Mouse (Mus musculus) WW6 (cell line): ENCODE data around the gene Fkbp1a.

Source experiments
- DNase-seq: peaks from one replicate; pipeline ENCODE4 v3.0.0-alpha.2; 2013; ENCODE audit warnings: low read depth, low spot score

Gene Fkbp1a

DNA sequence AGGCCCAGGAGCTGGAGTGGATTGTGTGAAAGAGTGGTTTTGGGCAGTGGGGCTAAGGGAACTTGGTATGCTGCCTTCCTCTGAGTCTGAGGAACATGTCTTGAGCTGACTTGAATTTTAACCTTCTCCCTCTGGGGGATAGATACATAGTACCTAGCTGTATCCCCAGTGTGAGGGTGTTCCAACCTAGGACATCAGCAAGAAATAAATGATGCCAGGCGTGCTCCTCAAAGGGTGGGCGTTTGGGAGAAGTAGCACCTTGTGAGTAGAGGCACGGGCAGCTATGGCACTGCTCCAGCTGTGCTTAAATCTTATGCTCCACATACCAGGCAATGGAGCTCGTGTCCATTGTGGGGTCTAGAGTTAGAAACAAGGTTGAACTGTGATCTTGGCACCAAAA, 4.3 kb downstream of the Fkbp1a start:
- no peak for DNase-seq

DNA sequence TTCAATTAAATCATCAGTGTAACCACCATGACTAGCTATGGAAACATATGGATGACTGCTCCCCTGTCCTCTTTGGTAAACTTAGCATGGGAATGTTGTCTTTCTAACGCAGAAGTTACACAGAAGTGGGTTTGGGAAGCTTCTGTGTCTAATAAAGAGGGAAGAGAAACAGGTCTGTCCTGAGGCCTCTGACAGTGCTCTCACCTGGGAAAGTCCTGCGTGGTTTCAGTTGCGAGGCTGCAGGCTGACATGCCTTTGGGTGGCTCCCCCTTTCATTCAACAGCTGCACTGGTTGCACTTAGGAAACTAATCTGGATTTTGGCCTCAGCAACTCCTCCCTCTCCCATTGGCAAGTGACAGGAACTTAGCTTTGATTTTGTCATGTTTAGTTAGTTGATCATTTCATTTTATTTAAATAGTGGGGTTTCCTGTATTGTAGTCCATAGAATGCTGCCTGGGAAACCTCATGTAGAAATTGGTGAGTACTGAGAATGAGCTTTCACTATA, 7.4 kb downstream of the Fkbp1a start:
- no peak for DNase-seq

DNA sequence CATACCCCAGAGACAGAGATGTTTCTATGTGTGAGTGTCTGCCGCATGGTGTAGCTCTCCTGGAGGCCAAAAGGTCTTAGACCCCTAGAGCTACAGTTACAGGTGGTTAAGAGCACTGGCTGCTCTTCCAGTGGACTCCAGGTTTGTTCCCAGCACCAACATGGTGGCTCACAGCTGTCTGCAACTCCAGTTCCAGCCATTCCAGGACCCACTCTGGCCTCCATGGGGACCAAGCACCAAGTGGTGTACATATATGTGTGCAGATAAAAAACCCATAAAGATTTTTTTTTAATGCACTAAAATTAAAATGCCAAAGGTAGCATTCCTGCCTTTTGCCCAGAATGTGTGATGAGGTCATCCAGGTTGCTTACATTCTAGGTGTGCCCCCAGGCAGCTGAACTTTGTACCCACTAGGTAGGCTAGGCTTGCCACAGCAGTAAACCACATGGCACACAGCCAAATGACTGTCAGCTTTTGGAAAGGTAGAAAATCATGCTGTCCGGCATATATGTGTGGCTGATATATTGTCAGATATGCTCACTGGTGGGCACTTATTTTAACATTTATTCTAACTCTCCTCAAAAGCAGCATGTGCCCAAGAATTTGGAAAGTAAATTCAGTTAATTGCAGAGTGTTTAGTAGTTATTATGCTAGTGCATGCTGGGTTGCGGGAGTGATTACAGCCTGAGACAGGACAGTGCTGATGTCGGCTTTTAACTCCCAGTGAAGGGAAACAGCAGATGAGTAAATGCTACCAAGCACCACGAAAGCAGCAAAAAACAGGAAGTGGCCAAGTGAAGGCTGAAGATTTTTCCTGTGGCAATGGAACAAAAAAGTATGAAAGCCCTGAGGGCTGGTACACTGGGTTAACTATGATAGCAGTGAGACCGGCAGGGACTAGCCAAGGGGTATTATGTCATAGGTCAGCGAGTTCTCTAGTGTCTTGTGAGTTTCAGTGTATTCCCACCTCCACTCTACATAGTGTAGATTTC, 20.9 kb downstream of the Fkbp1a start:
- no peak for DNase-seq

DNA sequence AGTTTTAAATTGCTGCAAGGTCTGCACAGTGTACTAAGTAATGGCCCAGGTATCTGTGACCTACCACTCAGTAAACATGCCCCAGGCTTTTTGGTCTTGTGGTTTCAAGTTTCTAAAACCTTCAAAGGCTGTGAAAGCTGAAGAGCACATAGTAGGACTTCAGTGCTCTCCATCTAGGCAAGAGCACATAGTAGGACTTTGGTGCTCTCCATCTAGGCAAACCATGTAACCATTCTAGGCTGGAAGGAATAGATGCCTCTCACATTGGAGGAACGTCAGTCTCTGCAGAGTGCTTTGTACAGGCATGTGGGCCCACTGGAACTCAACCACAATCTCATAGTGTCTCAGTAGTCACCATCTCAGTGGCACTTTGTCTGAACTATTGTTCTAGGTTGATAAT, 21.7 kb downstream of the Fkbp1a start:
- no peak for DNase-seq

DNA sequence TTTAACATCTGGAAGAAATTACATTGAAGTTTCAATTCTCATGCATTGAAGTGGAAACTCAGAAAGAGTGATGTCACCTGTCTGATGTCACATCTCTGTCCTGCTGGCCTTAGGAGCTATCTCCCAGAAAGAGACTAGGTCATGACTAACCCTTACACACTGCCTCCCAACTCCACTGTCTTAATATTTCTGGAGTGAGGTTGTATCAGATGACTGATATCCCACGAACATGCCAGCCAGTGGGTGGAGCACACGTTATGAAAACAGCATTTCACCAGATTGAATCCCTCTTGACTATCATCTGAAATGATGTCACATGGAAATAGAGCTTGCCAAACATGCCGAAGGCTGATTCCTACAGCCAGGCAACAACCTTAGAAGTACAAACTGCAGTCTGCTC, 22.7 kb downstream of the Fkbp1a start:
- no peak for DNase-seq

DNA sequence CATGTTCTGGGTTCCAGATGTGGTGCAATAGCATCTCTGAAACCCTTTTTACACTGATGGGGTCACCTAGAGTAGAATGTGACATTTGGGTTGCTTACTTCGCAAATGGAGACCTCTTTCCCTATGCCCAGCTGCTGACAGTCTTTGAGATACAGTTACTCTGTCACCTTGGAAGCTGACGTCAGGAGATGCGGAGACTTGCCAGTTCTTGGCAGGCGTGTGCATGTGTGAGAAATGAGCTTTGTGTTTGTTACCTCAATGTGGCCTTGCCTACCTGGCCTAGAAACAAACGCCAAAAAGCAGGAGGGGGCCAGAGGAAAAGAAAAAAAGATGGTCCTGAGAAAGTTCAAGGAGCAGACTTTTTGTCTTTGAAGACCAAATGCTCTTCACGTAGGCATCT, 24.6 kb downstream of the Fkbp1a start:
- DNase-seq = no peak

DNA sequence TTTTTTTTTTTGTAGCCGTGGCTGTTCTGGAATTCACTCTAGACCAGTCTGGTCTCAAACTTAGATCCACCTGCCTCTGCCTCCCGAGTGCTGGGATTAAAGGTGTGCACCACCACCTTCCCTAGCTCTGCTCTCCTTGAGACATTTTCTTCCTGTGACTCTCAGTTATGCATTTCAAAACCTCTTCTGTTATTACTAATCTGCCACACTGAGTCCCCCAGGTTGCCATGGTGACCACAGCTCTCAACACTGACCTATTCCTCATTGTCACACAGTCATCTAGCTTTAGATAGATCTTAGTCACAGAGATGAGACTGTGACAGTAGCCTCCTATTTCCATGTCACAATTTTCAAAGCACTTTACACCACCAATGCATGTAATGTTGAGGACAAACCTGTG, 27.2 kb downstream of the Fkbp1a start:
- no peak for DNase-seq

DNA sequence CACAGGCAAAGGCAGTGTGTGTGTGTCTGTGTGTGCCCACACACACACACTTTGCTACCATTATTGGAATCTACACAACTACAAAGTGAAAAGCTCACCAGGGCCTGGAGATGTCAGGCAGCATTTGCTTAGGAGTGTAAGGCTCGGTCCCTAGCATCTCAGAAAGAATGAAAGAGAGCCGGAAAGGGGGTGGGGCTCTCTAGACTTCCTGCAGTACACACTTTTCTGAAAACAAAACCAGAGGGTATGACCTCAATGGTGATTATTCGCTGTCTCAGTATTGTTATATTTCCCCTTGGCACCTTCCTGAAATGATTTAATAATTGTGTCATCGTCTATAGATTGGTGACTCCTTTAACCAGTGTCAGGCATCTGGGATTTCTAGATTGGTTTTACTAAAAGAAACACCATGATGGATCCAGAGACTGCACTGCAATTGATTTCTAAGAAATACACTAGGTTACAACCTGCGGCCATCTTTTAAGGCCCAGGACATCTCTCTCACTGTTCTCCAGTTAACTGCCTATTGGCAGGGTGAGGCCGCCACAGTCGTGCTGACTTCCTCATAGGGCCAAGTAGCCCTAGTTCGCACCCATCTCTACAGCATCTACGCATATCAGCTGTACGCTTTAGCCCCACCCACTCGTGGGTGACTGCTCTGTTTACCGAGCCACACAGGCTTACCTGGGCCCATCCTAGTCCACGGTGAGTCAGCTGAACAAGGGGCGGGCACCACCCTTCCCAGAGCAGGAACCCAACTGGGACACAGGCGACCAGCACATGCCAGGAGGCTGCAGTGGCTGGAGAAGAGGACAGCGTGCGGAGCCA, 29.8 kb downstream of the Fkbp1a start, which contains the start of gene Sdcbp2:
TSS of gene Sdcbp2 (plus strand) at position 750 of the 828 bp plus-strand sequence.
- DNase-seq = no peak

DNA sequence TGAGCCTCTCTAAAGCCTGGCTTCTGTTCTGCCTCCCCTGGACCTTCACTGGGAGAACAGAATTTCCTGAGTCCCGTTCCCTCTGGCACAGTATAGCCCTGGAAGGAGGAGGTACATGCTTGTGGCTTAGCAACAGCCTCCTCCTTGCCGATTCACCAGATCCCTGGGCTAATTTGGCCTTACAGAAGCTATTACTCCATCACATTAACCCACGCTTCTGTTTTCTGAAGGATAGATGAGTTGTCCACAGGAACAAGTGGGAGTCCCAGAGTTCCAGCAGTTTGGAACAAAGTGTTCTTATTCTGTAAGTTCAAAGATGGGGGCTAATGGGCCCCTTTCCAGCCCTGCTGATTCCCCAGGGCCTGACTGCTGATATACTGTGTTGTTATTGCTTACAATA, 31.4 kb downstream of the Fkbp1a start:
- DNase-seq = no peak

DNA sequence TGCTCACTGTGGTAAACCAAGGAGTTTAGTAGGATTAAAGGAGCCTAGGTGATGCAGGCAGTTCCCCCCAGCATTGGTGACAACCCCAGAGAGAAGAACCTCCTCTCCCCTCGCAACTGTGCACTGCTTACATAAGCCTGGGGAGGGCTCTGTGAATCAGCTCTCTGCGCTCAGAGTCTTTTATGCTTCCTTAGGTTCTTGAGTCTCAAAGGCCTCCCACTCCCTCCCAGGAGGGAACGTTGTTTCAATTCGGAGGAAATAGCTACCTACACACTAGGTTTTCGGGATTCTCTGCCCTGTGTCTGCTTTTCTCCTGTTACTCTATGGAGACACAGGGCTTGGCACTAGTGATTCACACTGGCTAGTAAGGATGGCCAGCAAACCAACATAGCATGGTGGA, 32.3 kb downstream of the Fkbp1a start:
- no peak for DNase-seq

DNA sequence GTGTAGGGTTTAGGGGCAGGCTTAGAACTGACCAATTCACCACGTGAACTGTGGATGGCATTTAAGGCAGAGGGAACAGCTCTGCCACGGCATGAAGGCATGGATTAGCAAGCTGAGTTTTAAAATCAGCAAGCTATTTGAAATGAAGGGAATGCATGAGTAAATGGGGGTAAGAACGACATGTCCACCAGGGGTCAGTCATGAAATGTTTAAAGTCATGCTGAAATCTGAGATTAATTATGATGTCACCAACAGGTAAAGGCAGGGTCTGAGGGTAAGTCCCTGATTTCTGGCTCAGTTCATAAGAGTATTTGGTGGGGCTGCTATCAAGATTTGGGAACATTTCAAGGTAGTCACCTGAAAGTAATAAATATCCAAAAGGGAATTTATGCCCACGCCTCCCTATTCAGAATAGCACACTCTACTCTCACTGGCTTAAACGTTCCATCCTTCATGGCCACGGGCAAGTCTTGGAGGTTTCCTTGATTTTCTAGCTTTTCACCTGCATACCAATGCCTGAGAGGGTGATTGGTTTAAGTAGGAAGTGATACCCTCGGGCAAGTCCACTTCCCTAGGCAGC, 32.9 kb downstream of the Fkbp1a start:
- no peak for DNase-seq

DNA sequence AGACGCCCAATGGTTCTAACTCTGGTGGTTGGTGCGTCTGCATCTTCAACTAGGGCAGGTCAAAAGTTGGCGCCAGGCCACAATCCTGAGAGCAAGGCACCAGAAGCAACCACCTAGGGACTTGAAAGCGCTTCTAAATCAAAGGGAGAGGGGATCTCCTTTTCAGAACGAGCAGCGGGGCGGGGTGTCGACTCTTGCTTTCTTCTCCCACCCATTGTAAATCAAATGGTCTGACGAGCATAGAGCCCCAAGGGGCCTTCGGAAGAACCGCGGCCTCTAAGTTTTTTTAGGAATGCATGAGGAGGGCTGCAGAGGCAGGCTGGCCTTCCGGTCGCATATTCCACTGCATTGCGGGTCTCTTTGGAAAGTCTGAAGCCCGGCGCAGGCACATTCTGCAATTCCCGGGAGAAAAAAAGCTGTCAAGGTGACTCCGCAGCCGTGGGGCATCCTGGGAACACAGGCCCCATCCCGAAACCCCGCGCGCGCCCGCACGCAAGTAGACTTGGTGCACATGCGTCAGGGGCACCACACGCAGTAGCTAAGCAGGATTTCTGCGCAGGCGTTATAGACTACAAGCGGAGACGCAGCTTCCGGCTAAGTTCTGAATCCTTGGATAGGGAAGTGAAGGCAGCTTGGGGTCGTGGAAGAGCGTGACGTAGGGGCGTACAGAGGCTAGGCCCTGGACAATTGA, 33.6 kb downstream of the Fkbp1a start:
- peak; percentile 79 for DNase-seq

DNA sequence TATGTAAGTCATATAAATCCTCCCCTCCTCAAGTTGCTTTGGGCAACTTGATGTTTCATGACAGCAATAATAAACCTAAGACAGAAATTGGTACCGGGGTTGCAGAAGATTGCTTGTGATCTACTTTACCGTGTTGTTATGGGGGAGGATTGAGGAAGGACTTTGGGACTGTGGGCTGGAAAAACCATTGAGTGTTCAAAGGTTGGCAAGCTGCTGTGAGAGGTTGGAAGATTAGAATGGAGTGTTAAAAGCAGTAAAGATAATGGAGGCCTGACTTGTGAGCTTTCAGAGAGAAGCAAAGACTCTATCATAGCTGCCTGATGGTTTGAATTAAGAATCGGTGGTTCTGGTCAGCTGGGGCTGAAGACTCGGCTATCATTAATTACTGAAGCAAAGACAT, 36.9 kb downstream of the Fkbp1a start:
- no peak for DNase-seq

DNA sequence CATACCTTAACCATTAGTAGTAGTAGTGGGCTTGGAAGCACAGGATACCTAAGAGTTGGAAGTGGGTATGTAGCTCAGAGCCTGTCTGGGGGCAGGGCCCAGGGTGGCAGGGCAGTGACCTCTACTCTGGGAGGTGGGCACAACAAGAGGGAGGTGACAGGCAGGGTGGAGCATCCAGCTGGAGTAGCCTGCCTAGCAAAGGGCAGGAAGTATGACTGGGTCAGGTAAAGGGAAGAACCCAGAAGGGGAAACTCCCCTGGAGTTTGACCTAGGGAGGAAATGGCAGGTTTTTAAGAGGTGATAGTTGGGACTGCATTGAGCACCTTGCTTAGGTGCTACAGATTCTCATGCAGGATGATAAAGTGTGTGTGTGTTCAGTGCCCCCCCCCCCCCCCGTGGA, 38.7 kb downstream of the Fkbp1a start:
- no peak for DNase-seq

DNA sequence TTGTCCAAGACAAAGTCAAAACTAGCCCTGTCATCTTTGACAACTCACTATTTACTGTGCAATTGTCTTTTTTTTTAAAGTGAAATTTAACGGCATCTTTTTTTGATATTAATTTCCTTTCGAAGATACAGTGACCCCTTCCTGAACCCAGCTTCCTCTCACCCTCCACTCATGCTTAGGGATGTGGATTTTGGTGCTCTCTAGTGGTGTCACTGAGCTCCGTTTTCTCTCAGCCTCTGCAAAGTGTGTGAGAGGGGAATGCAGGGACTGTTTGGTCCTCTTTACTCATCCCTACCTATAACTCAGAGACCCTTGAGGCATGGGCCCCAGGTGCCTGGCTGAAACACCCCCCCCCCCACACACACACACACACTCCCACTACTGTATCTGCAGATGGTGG, 43.7 kb downstream of the Fkbp1a start:
- no peak for DNase-seq

DNA sequence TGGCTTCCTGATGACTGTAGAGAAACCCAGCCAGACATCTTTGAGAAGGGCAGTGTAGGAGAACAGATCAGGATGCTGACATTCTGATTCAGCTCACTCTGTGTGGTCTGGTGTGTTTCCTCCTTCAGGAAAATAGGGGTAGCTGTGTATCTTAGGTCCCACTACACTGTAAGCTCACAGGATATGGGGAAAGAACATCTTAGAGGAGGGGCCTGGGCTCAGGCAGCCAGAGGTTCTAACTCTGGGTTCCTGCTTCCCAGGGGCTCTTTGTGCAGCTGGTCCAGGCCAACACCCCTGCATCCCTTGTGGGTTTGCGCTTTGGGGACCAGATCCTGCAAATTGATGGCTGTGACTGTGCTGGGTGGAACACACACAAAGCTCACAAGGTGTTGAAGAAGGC, 44.5 kb downstream of the Fkbp1a start:
- DNase-seq = no peak

DNA sequence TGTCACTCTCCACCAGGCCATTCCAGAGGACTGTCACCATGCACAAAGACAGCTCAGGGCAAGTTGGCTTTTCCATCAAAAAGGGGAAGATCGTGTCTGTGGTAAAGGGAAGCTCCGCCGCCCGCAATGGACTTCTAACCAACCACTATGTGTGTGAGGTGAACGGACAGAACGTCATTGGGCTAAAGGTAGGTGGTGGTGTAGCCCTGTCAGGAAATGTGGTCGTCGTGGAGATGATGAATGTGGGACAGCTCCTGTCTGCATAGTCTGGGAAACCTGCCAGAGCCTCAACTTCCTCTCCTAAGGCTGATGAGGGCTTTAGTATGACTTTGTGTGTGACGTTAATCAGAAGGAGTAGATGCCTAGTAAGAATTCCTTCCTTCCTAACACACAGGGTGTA, 45.0 kb downstream of the Fkbp1a start:
- no peak for DNase-seq

DNA sequence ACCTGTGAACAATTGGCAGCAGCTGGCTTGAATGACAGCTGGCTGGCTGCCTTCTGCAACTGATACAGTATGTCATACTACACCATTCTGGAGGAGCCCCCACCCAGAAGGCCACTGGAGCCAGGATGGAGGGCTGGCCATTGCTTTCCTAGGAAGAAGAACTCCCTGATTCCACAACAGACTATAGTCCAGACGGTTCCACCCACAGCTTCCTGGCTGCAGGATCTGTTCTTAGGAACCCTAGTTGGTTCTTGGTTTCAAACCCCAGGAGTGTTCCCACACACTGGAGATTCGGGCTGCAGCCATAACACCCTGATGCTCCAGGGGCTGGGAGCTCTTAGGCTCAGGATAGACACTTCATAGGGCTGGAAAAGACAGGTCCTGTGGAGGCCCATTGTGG, 55.8 kb downstream of the Fkbp1a start:
- DNase-seq = no peak

DNA sequence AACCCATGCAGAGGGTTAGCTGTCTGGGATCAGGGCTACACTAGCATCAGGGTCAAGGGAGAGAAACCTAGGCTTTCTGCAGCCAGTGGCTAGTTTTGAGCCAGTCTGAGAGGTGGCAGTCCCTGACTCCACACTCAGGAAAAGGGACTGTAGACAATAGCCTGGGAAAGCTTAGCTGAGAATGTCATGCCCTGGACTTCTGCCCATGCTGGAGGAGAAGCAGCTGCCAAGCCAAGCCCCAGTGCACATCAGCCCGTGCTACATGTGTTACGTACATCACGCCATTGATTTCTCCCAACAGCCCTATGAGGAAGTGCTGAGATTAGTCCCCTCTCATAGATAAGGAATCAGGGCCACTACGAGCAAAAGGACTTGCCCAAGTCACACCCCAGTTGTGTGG, 59.8 kb downstream of the Fkbp1a start:
- no peak for DNase-seq

DNA sequence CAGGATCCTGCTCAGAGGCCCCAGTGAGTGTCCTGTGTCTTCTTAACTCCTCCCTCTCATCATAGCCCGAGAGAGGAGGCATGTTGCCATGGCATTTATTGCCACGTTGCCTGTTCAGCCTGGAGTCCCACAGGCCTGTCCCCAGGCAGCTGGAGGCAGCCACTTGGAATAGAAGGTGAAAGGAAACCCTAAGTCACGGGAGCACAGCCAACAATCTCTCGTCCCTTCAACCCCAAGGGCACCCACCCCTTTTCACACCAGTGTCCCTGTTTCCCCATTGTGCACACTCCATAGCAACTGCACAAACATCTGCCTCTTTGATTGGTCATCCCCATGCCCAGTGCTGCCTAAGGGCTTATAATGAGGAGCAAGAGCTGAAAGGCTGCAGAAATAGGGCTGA, 61.3 kb downstream of the Fkbp1a start:
- no peak for DNase-seq

DNA sequence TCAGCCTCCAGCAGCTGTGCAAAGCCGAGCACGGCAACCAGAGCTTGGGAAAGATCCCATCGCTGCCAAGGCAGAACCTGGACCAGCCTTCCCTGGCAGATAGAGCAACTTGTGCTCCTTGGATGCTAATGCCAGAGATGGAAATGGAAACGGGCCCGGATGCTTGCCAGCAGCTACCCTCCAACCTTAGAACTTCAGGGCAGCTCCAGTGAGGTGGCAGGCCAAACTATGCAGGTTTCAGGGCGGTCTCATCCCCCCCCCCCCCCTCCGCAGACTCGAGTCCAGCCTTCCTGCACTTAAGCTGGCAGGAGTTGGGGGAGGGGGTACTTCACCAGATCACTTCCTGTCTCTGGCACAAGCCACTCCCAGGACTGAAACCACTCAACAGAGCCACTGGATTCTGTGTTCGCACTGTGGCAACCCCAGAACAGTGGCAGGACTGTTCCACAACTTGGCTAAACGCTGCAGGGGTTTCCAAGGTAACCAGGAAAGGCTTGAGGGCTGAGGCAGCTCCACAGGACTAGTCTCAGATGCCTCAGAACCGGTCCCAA, 63.2 kb downstream of the Fkbp1a start:
- DNase-seq = no peak
